Comparison of ENCODE assay signal across 8 mouse cellular contexts in the genomic region with DNA sequence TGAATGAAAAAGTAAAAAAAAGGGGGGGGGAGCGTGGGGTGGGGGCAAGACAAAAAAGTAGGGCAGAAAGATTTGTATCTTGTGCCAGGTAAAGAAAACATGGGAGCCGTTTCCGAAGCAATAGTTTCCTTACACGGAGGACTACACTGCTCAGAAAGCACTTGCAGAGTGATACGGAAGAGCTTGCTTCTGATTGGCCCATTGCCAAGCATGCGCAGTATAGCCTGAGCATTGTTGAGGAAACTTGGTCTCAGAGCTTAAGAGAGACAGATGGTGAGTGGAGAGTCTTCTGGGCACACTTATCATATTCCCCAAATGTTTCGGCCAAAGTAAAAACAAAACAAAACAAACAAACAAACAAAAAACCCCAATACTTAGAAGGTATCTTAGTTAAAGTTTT.
A peak's percentile ranks its signal among the peaks of the same experiment; 100 is the strongest.
DNase-seq lines count a peak whose midpoint lies in the region; ATAC-seq lines count a peak whose summit lies in the region.

No protein-coding gene starts in this region.

- no peak overlapping the region for H3K27ac ChIP-seq in kidney, embryonic 16.5 days (ENCODE audit: low read length)

- no peaks in the 10 kb centered on the region for H3K9me3 ChIP-seq in kidney, embryonic 16.5 days (ENCODE audit: low read length)

- no peak overlapping the region for H3K4me3 ChIP-seq in kidney, embryonic 16.5 days (ENCODE audit: low read length)

- H3K4me2 ChIP-seq in kidney, embryonic 16.5 days (replicated peaks; ENCODE audit: low read depth, low read length) = no peak overlapping the region

- ATAC-seq in kidney, embryonic 16.5 days (ENCODE audit: low FRiP score, low TSS enrichment) = peak; percentile 77; the same call in 1 of the 2 replicates

- intact Hi-C loops in left cerebral cortex, postnatal 25 days (cut with DNase I) = no loop called here

- no peaks in the 10 kb centered on the region for H3K36me3 ChIP-seq in kidney, embryonic 16.5 days (ENCODE audit: insufficient read depth, low read length)

- H3K9ac ChIP-seq in kidney, embryonic 16.5 days (replicated peaks; ENCODE audit: low read length) = no peak overlapping the region

- H3K27me3 ChIP-seq in kidney, embryonic 16.5 days (ENCODE audit: insufficient read depth, low read length) = no peaks in the 10 kb centered on the region

- peak; percentile 13 to 16 for DNase-seq in cerebellum, adult 18-20 months
- no peak for DNase-seq in cerebellum, adult 9-11 months
- no peak for DNase-seq in kidney, adult 9 months
- DNase-seq in NIH3T3 (ENCODE audit: low read depth) (peak; percentile 2), MN1 (ENCODE audit: low spot score) (no peak)
- DNase-seq in left cerebral cortex, postnatal 25 days (ENCODE audit: low spot score in 2 of 2) = peak; percentile 28 to 47
- no peak for DNase-seq in spleen, postnatal 36 days (ENCODE audit: low spot score in 2 of 2)

- 63% methylated on average over 7 of the region's 7 CpGs for WGBS in kidney, embryonic 16.5 days

- H3K4me1 ChIP-seq in kidney, embryonic 16.5 days (ENCODE audit: insufficient read depth, low read length) = no peaks in the 10 kb centered on the region

Comparison
In these comparisons a context has a peak if more than half of its experiments do, and no peak if none do; other contexts are left out.
1. DNase-seq: peak in cerebellum, adult 18-20 months (2 of 2), NIH3T3 (single experiment) and left cerebral cortex, postnatal 25 days (2 of 2); none in cerebellum, adult 9-11 months (single experiment), kidney, adult 9 months (single experiment), spleen, postnatal 36 days (0 of 2) and MN1 (single experiment).